Mouse (Mus musculus): ENCODE results near the gene Ankrd28. TPM values are rescaled to one million over a fixed set of nuclear protein-coding genes. Genes with fewer than 3 reads are reported as not detected.
"Not testable (repeated sequence)": the region's sequence is repeated elsewhere in the genome, so short reads cannot be mapped to it uniquely, and the experiment has no call there.

Gene Ankrd28
- 21.4 and 21.6 TPM in 2 replicates for total RNA-seq (2015; ENCODE audit: low replicate concordance)
- 20.4 and 26.2 TPM in 2 replicates for total RNA-seq (2017; ENCODE audit: low replicate concordance)

- ATAC-seq (replicated peaks; ENCODE audit: low FRiP score, poor library complexity, severe bottlenecking), result peak; percentile 95
Measured at GRCm38 (mm10) chr14:31830571-31831369, at the start of gene Ankrd28. Ankrd28 (minus strand) TSS chr14:31830651.

GRCm38 (mm10) chr14:31879456-31879855 is 49.0 kb upstream of the Ankrd28 start:
- ATAC-seq (replicated peaks; ENCODE audit: low FRiP score, poor library complexity, severe bottlenecking), result no peak

- no peak for ATAC-seq (replicated peaks; ENCODE audit: low FRiP score, poor library complexity, severe bottlenecking)
Measured at GRCm38 (mm10) chr14:31872130-31872529, 41.7 kb upstream of the Ankrd28 start.

- ATAC-seq (replicated peaks; ENCODE audit: low FRiP score, poor library complexity, severe bottlenecking), result no peak
Measured at GRCm38 (mm10) chr14:31870436-31870835, 40.0 kb upstream of the Ankrd28 start.

- ATAC-seq (replicated peaks; ENCODE audit: low FRiP score, poor library complexity, severe bottlenecking), result no peak
Measured at GRCm38 (mm10) chr14:31868591-31868990, 38.1 kb upstream of the Ankrd28 start.

- ATAC-seq (replicated peaks; ENCODE audit: low FRiP score, poor library complexity, severe bottlenecking), result not testable (repeated sequence)
Measured at GRCm38 (mm10) chr14:31866366-31866765, 35.9 kb upstream of the Ankrd28 start.

GRCm38 (mm10) chr14:31858679-31859078 is 28.2 kb upstream of the Ankrd28 start:
- no peak for ATAC-seq (replicated peaks; ENCODE audit: low FRiP score, poor library complexity, severe bottlenecking)

GRCm38 (mm10) chr14:31857096-31857975 is 26.9 kb upstream of the Ankrd28 start:
- ATAC-seq (replicated peaks; ENCODE audit: low FRiP score, poor library complexity, severe bottlenecking), result no peak

- no peak for ATAC-seq (replicated peaks; ENCODE audit: low FRiP score, poor library complexity, severe bottlenecking)
Measured at GRCm38 (mm10) chr14:31856007-31856406, 25.6 kb upstream of the Ankrd28 start.

GRCm38 (mm10) chr14:31854667-31855066 is 24.2 kb upstream of the Ankrd28 start:
- ATAC-seq (replicated peaks; ENCODE audit: low FRiP score, poor library complexity, severe bottlenecking), result no peak

- no peak for ATAC-seq (replicated peaks; ENCODE audit: low FRiP score, poor library complexity, severe bottlenecking)
Measured at GRCm38 (mm10) chr14:31843571-31843970, 13.1 kb upstream of the Ankrd28 start.

GRCm38 (mm10) chr14:31832022-31832421 is 1.6 kb upstream of the Ankrd28 start:
- no peak for ATAC-seq (replicated peaks; ENCODE audit: low FRiP score, poor library complexity, severe bottlenecking)

GRCm38 (mm10) chr14:31831370-31831712 is 890 bp upstream of the Ankrd28 start:
- no peak for ATAC-seq (replicated peaks; ENCODE audit: low FRiP score, poor library complexity, severe bottlenecking)

- ATAC-seq (replicated peaks; ENCODE audit: low FRiP score, poor library complexity, severe bottlenecking), result peak; percentile 68
Measured at GRCm38 (mm10) chr14:31829761-31830562, 489 bp downstream of the Ankrd28 start.

- no peak for ATAC-seq (replicated peaks; ENCODE audit: low FRiP score, poor library complexity, severe bottlenecking)
Measured at GRCm38 (mm10) chr14:31827221-31827620, 3.2 kb downstream of the Ankrd28 start.

GRCm38 (mm10) chr14:31809942-31810341 is 20.5 kb downstream of the Ankrd28 start:
- ATAC-seq (replicated peaks; ENCODE audit: low FRiP score, poor library complexity, severe bottlenecking), result no peak

- no peak for ATAC-seq (replicated peaks; ENCODE audit: low FRiP score, poor library complexity, severe bottlenecking)
Measured at GRCm38 (mm10) chr14:31803791-31804190, 26.7 kb downstream of the Ankrd28 start.

GRCm38 (mm10) chr14:31800976-31801375 is 29.5 kb downstream of the Ankrd28 start:
- ATAC-seq (replicated peaks; ENCODE audit: low FRiP score, poor library complexity, severe bottlenecking), result no peak

GRCm38 (mm10) chr14:31800446-31800845 is 30.0 kb downstream of the Ankrd28 start:
- no peak for ATAC-seq (replicated peaks; ENCODE audit: low FRiP score, poor library complexity, severe bottlenecking)

GRCm38 (mm10) chr14:31798937-31799336 is 31.5 kb downstream of the Ankrd28 start:
- ATAC-seq (replicated peaks; ENCODE audit: low FRiP score, poor library complexity, severe bottlenecking), result no peak
